In the genomic region with DNA sequence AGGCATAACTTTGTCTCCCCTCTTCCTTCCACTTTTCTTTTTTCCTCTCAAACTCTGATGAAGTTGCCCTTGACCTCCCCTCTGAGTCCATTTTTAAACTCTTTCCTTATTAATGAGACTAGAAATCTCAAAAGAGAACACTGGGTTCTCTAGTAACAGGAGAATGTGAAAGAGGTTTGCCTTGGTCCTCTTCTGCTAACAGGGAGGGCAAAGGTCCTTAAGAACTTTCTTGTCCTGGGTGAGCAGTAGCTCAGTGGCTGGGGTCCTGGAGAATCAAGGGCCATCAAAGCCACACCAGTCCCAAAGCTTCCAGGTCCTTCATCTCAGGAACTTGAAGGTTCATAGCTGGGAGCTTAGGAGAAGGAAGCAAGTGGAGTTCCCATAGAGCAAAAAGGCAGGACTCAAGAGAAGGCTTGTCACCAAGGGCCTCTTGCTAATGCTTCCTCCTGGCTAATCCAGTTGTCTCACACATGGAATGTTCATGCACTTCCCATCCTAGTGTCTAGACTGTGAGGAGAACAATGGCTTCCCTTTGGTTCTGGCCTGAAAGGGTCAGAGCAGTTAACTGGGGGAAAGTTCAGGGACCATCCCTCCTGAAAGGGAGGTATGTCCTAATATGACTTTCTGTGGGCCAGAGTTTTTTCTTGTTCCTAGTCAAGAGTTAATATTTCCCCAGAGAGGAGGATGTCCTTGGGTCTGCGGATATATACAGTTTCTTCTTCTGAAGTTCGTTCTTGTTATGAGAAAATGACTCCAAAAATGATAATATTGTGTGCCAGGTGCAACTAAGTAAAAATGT, we compare ENCODE assay signal across 23 mouse cellular contexts. TPM values are rescaled to one million over a fixed set of nuclear protein-coding genes. Genes with fewer than 3 reads are reported as not detected.
DNase-seq lines count a peak whose midpoint lies in the region; ATAC-seq and TF ChIP-seq lines count a peak whose summit lies in the region.
"Had no signal": no experiment of that assay in that cellular context is flagged by ENCODE, and none has a peak within 500 bp of the region (broad histone marks: within the 10 kb centered on the region; RNA-seq: fewer than 3 reads in every experiment).

No protein-coding gene starts in this region.

- DNase-seq in kidney, adult 2 months = peak; percentile 53
- DNase-seq in kidney, postnatal 4 days = no peak
- peak; percentile 35 to 57 for DNase-seq in kidney, postnatal 36 days
- no peak for DNase-seq in testis, postnatal 10 days (ENCODE audit: low spot score)
- DNase-seq: adrenal gland, adult 2 months; adrenal gland, postnatal 10 days; adrenal gland, postnatal 25 days; cerebellum, adult 11 months; cerebellum, adult 18-20 months; cerebellum, adult 8-10 months; cerebellum, adult 9-11 months; cerebellum, postnatal 14 days; cerebellum, postnatal 36 days; embryo, embryonic 11 days had no signal

- no peak for TF ChIP-seq POLR2A in kidney, adult 2 months (IDR thresholded peaks at IDR 0.05; ENCODE audit: low read depth, low read length)
- no peak for TF ChIP-seq POLR2A in testis, adult 2 months (IDR thresholded peaks at IDR 0.05; ENCODE audit: control insufficient read depth, low read depth, low read length)

- H3K4me3 ChIP-seq in kidney, adult 2 months (ENCODE audit: insufficient read depth, low read depth, low read length) = no peak overlapping the region
- H3K4me3 ChIP-seq in kidney, embryonic 16.5 days (ENCODE audit: low read length) = no peak overlapping the region
- H3K4me3 ChIP-seq in testis, adult 2 months (ENCODE audit: control insufficient read depth, low read depth, low read length) = no peak overlapping the region
- H3K4me3 ChIP-seq: embryonic facial prominence, embryonic 13.5 days; embryonic facial prominence, embryonic 15.5 days; erythroblast, embryonic 14.5 days; forebrain, embryonic 10.5 days; forebrain, embryonic 12.5 days had no signal

- H3K4me2 ChIP-seq in kidney, embryonic 16.5 days (replicated peaks; ENCODE audit: low read depth, low read length) = no peak overlapping the region
- H3K4me2 ChIP-seq: embryonic facial prominence, embryonic 13.5 days; embryonic facial prominence, embryonic 15.5 days; forebrain, embryonic 12.5 days had no signal

- H3K27ac ChIP-seq in kidney, adult 2 months (ENCODE audit: insufficient read depth, low read depth, low read length) = peak overlapping the region; percentile 99
- no peak overlapping the region for H3K27ac ChIP-seq in kidney, embryonic 16.5 days (ENCODE audit: low read length)
- H3K27ac ChIP-seq in testis, adult 2 months (ENCODE audit: control insufficient read depth, insufficient read depth, low read depth, low read length) = 0 out of 2 replicates have a peak overlapping the region, but pooled peaks have one; percentile 2
- H3K27ac ChIP-seq: embryonic facial prominence, embryonic 13.5 days; embryonic facial prominence, embryonic 15.5 days; forebrain, embryonic 10.5 days; forebrain, embryonic 12.5 days had no signal

- H3K9ac ChIP-seq in kidney, embryonic 16.5 days (replicated peaks; ENCODE audit: low read length) = no peak overlapping the region
- H3K9ac ChIP-seq: embryonic facial prominence, embryonic 13.5 days; embryonic facial prominence, embryonic 15.5 days; forebrain, embryonic 12.5 days had no signal

- WGBS in kidney, adult 2 months = 67% methylated on average over 2 of the region's 2 CpGs
- WGBS in kidney, embryonic 16.5 days = 97% methylated on average over 2 of the region's 2 CpGs

- H3K4me1 ChIP-seq in kidney, adult 2 months (ENCODE audit: control insufficient read depth, insufficient read depth, low read length) = peaks cover 12% of the 10 kb centered on the region; the same call in 1 of the 2 replicates
- no peaks in the 10 kb centered on the region for H3K4me1 ChIP-seq in kidney, embryonic 16.5 days (ENCODE audit: insufficient read depth, low read length)
- H3K4me1 ChIP-seq in testis, adult 2 months (ENCODE audit: control insufficient read depth, insufficient read depth, low read length) = peaks cover 6% of the 10 kb centered on the region
- H3K4me1 ChIP-seq: embryonic facial prominence, embryonic 15.5 days; forebrain, embryonic 10.5 days; forebrain, embryonic 12.5 days had no signal

- no peak for TF ChIP-seq CTCF in kidney, adult 2 months (conservative IDR thresholded peaks at IDR 0.05; ENCODE audit: insufficient read depth, insufficient read length, low read depth, low read length)
- no peak for TF ChIP-seq CTCF in testis, adult 2 months (IDR thresholded peaks at IDR 0.05; ENCODE audit: control insufficient read depth, insufficient read depth, insufficient replicate concordance, low read depth, low read length)

- H3K36me3 ChIP-seq in kidney, adult 2 months (ENCODE audit: control insufficient read depth, insufficient read depth, low read length) = no peaks in the 10 kb centered on the region
- H3K36me3 ChIP-seq in kidney, embryonic 16.5 days (ENCODE audit: insufficient read depth, low read length) = no peaks in the 10 kb centered on the region
- H3K36me3 ChIP-seq in testis, adult 2 months (ENCODE audit: control insufficient read depth, insufficient read depth, low read length) = no peaks in the 10 kb centered on the region
- H3K36me3 ChIP-seq: embryonic facial prominence, embryonic 13.5 days; embryonic facial prominence, embryonic 15.5 days; forebrain, embryonic 10.5 days; forebrain, embryonic 12.5 days had no signal

- ATAC-seq in kidney, embryonic 16.5 days (ENCODE audit: low FRiP score, low TSS enrichment) = no peak
- ATAC-seq: forebrain, embryonic 14.5 days had no signal

- H3K27me3 ChIP-seq in kidney, adult 2 months (replicated peaks; ENCODE audit: control insufficient read depth, insufficient read depth, low read length) = no peaks in the 10 kb centered on the region
- H3K27me3 ChIP-seq in kidney, embryonic 16.5 days (ENCODE audit: insufficient read depth, low read length) = no peaks in the 10 kb centered on the region
- H3K27me3 ChIP-seq in testis, adult 2 months (ENCODE audit: control insufficient read depth, insufficient read depth, low read length) = no peaks in the 10 kb centered on the region
- H3K27me3 ChIP-seq: embryonic facial prominence, embryonic 13.5 days; embryonic facial prominence, embryonic 15.5 days had no signal

- no peaks in the 10 kb centered on the region for H3K9me3 ChIP-seq in kidney, embryonic 16.5 days (ENCODE audit: low read length)
- H3K9me3 ChIP-seq: embryonic facial prominence, embryonic 13.5 days; embryonic facial prominence, embryonic 15.5 days; forebrain, embryonic 10.5 days; forebrain, embryonic 12.5 days had no signal

RNA-seq across cellular contexts. Expression of gene Nudt19, which starts 8.2 kb away (rescaled TPM):
- polyA plus RNA-seq in kidney, adult 2 months (2012; rRNA removed) = 170 and 255 TPM in 2 replicates
- polyA plus RNA-seq in kidney, embryonic 16.5 days (2015; fragmentation: Nextera tagmentation; extraction: Ambion mirVana) = 76.6 and 88.9 TPM in 2 replicates
- polyA plus RNA-seq in testis, adult 2 months (2012; rRNA removed) = 4.9 and 5.7 TPM in 2 replicates

RNA-seq across cellular contexts. Expression of gene Rgs9bp, which starts 21.1 kb away (rescaled TPM):
- polyA plus RNA-seq in kidney, adult 2 months (2012; rRNA removed) = 0.14 and 0.18 TPM in 2 replicates
- polyA plus RNA-seq in kidney, embryonic 16.5 days (2015; fragmentation: Nextera tagmentation; extraction: Ambion mirVana) = 0.26 and 0.28 TPM in 2 replicates
- 0.06 and 0.07 TPM in 2 replicates for polyA plus RNA-seq in testis, adult 2 months (2012; rRNA removed)
- polyA plus RNA-seq: erythroblast, embryonic 14.5 days had no signal

RNA-seq across cellular contexts. Expression of gene Ankrd27, which starts 21.8 kb away (rescaled TPM):
- polyA plus RNA-seq in kidney, adult 2 months (2012; rRNA removed) = 18.3 and 19.1 TPM in 2 replicates
- 37.1 and 37.7 TPM in 2 replicates for polyA plus RNA-seq in kidney, embryonic 16.5 days (2015; fragmentation: Nextera tagmentation; extraction: Ambion mirVana)
- polyA plus RNA-seq in testis, adult 2 months (2012; rRNA removed) = 12.8 and 15.0 TPM in 2 replicates

RNA-seq across cellular contexts. Expression of gene Tdrd12, which starts 26.7 kb away (rescaled TPM):
- 0.25 and 0.33 TPM in 2 replicates for polyA plus RNA-seq in kidney, adult 2 months (2012; rRNA removed)
- polyA plus RNA-seq in kidney, embryonic 16.5 days (2015; fragmentation: Nextera tagmentation; extraction: Ambion mirVana) = 0.14 and 0.24 TPM in 2 replicates
- polyA plus RNA-seq in testis, adult 2 months (2012; rRNA removed) = 19.0 and 24.1 TPM in 2 replicates
- polyA plus RNA-seq: adrenal gland, adult 2 months; C2C12; erythroblast, embryonic 14.5 days had no signal

Comparison
In these comparisons a context has a peak if more than half of its experiments do, and no peak if none do; other contexts are left out.
1. DNase-seq: peak in kidney, adult 2 months (single experiment) and kidney, postnatal 36 days (2 of 2); none in kidney, postnatal 4 days (0 of 2) and testis, postnatal 10 days (single experiment).
2. RNA of gene Nudt19, which starts 8.2 kb away (polyA plus RNA-seq): 170 to 255 TPM in kidney, adult 2 months and 76.6 to 88.9 TPM in kidney, embryonic 16.5 days; 4.9 to 5.7 TPM in testis, adult 2 months; every median in the first group is over 10 times any median in the second.